Mouse (Mus musculus) forelimb bud, embryonic 11.5 days (tissue): ENCODE measurements around the gene Nle1.
A peak's percentile ranks its signal among the peaks of the same experiment; 100 is the strongest.
"Not testable (repeated sequence)": the region's sequence is repeated elsewhere in the genome, so short reads cannot be mapped to it uniquely, and the experiment has no call there.

Experiments used
- DNase-seq: peaks from one replicate; pipeline ENCODE4 v3.0.0-alpha.2; 2012; ENCODE audit warnings: low read depth, low spot score

The Nle1 gene

GRCm38 (mm10) chr11:82907651-82908607 lies at the start of gene Nle1:
Nle1 (minus strand) TSS chr11:82908411.
- DNase-seq: peak; percentile 88

- DNase-seq: no peak
Measured at GRCm38 (mm10) chr11:82956925-82957324, 48.7 kb upstream of the Nle1 start.

GRCm38 (mm10) chr11:82954631-82955030 lies 46.4 kb upstream of the Nle1 start:
- no peak for DNase-seq

GRCm38 (mm10) chr11:82952612-82953542 lies 44.7 kb upstream of the Nle1 start:
- DNase-seq: no peak

GRCm38 (mm10) chr11:82951865-82952611 lies 43.8 kb upstream of the Nle1 start:
- DNase-seq: no peak

GRCm38 (mm10) chr11:82950736-82951481 lies 42.7 kb upstream of the Nle1 start, which contains the start of gene Slfn5:
Slfn5 (plus strand) TSS chr11:82951349.
- no peak for DNase-seq

- no peak for DNase-seq
Measured at GRCm38 (mm10) chr11:82949036-82949435, 40.8 kb upstream of the Nle1 start.

GRCm38 (mm10) chr11:82947457-82947856 lies 39.2 kb upstream of the Nle1 start:
- no peak for DNase-seq

- no peak for DNase-seq
Measured at GRCm38 (mm10) chr11:82945636-82946035, 37.4 kb upstream of the Nle1 start.

GRCm38 (mm10) chr11:82943336-82943735 lies 35.1 kb upstream of the Nle1 start:
- DNase-seq: no peak

- no peak for DNase-seq
Measured at GRCm38 (mm10) chr11:82933186-82933585, 25.0 kb upstream of the Nle1 start.

GRCm38 (mm10) chr11:82931671-82932450 lies 23.6 kb upstream of the Nle1 start:
- DNase-seq: not testable (repeated sequence)

- DNase-seq: not testable (repeated sequence)
Measured at GRCm38 (mm10) chr11:82931161-82931560, 22.9 kb upstream of the Nle1 start.

- not testable (repeated sequence) for DNase-seq
Measured at GRCm38 (mm10) chr11:82930391-82930955, 22.3 kb upstream of the Nle1 start.

GRCm38 (mm10) chr11:82929633-82929950 lies 21.4 kb upstream of the Nle1 start:
- no peak for DNase-seq

- no peak for DNase-seq
Measured at GRCm38 (mm10) chr11:82928897-82929632, 20.9 kb upstream of the Nle1 start.

- DNase-seq: not testable (repeated sequence)
Measured at GRCm38 (mm10) chr11:82923910-82924309, 15.7 kb upstream of the Nle1 start.

GRCm38 (mm10) chr11:82921691-82922090 lies 13.5 kb upstream of the Nle1 start:
- DNase-seq: no peak

- DNase-seq: no peak
Measured at GRCm38 (mm10) chr11:82920768-82921167, 12.6 kb upstream of the Nle1 start.
